Mouse (Mus musculus): ENCODE measurements around the gene Taf5l. TPM values are rescaled to one million over a fixed set of nuclear protein-coding genes. Genes with fewer than 3 reads are reported as not detected.
"Not testable (repeated sequence)": the region's sequence is repeated elsewhere in the genome, so short reads cannot be mapped to it uniquely, and the experiment has no call there.

Taf5l gene
- total and polyA plus RNA-seq, 3 experiments = 86.3 to 88.4 TPM; not detected in 1

DNA sequence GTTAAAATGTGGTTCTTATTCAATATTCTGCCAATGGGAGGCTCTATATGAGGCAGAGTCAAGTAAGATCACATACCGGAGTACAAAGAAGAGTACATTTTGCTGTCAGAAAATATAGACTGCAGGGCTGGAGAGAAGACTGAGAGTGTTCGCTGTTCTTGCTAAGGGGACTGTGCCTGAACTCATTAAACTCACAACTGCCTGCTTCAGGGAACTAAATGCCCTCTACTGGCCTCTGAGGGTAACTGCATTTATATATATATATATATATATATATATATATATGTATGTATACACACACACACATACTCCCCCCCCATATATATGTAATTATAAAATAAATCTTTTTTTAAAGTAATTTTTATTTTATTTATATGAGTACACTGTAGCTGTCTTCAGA lies 54.3 kb downstream of the Taf5l start:
- no peak overlapping the region for H3K27ac ChIP-seq (ENCODE audit: control insufficient read depth, low read depth, low read length)
- TF ChIP-seq TAL1 (IDR thresholded peaks at IDR 0.05; ENCODE audit: low read length) (no peak), SMC3 (IDR thresholded peaks at IDR 0.05; ENCODE audit: low read depth, low read length) (peak; percentile 23), MAX (IDR thresholded peaks at IDR 0.05; ENCODE audit: low read length) (no peak), CTCF (IDR thresholded peaks at IDR 0.05 in 2 of 3, conservative IDR thresholded peaks at IDR 0.05 in 1 of 3; ENCODE audit: control insufficient read depth in 1 of 3, insufficient read depth in 1 of 3, low read depth in 2 of 3, low read length in 3 of 3, poor library complexity in 1 of 3, severe bottlenecking in 1 of 3) (peak; percentile 11 to 42 (median 42); a peak in 2 of 6 replicates)
- H3K27me3 ChIP-seq (ENCODE audit: control insufficient read depth in 1 of 2, insufficient read depth in 2 of 2, low read length in 2 of 2) = no peaks in the 10 kb centered on the region
- no peaks in the 10 kb centered on the region for H3K79me2 ChIP-seq (ENCODE audit: control insufficient read depth, insufficient read depth, low read length, poor library complexity)
- no peak overlapping the region for H3K9ac ChIP-seq (ENCODE audit: control insufficient read depth, low read depth, low read length, poor library complexity, severe bottlenecking)
- H3K9me3 ChIP-seq (replicated peaks; ENCODE audit: insufficient read depth, low read length) = no peaks in the 10 kb centered on the region
- no peaks in the 10 kb centered on the region for H3K4me1 ChIP-seq (ENCODE audit: control insufficient read depth in 1 of 2, insufficient read depth in 2 of 2, low read length in 2 of 2)
- H3K36me3 ChIP-seq (ENCODE audit: control insufficient read depth in 1 of 2, insufficient read depth in 2 of 2, low read length in 2 of 2) = peaks cover 0 to 3% of the 10 kb centered on the region in 2 experiments; a peak in 2 of 4 replicates
- DNase-seq (ENCODE audit: low read depth, low spot score) = peak; percentile 57
- H3K4me3 ChIP-seq (ENCODE audit: control insufficient read depth in 1 of 2, insufficient read depth in 1 of 2, low read depth in 2 of 2, low read length in 2 of 2) = no peak overlapping the region

DNA sequence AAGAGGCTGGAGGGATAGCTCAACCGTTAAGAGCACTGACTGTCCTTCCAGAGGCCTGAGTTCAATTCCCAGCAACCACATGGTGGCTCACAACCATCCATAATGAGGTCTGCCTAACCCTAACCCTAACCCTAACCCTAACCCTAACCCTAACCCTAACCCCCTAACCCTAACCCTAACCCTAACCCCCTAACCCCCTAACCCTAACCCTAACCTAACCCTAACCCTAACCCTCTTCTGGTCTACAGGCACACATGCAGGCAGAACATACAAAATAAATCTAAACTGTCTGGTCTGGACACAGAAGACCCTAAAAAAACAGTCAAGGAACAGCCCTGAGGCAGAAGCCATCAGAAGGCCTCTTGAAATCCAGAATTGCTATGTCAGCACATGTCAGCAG lies 59.8 kb downstream of the Taf5l start:
- H3K27ac ChIP-seq (ENCODE audit: control insufficient read depth, low read depth, low read length) = no peak overlapping the region
- H3K4me1 ChIP-seq (ENCODE audit: control insufficient read depth in 1 of 2, insufficient read depth in 2 of 2, low read length in 2 of 2) = no peaks in the 10 kb centered on the region
- H3K9me3 ChIP-seq (replicated peaks; ENCODE audit: insufficient read depth, low read length) = no peaks in the 10 kb centered on the region
- DNase-seq (ENCODE audit: low read depth, low spot score) = peak; percentile 17
- H3K36me3 ChIP-seq (ENCODE audit: control insufficient read depth in 1 of 2, insufficient read depth in 2 of 2, low read length in 2 of 2) = peaks cover 0 to 2% of the 10 kb centered on the region in 2 experiments; a peak in 1 of 4 replicates
- H3K27me3 ChIP-seq (ENCODE audit: control insufficient read depth in 1 of 2, insufficient read depth in 2 of 2, low read length in 2 of 2) = no peaks in the 10 kb centered on the region
- TF ChIP-seq POLR2AphosphoS2 (IDR thresholded peaks at IDR 0.05; ENCODE audit: low read length) (no peak), POLR2A (IDR thresholded peaks at IDR 0.05; ENCODE audit: control insufficient read depth in 1 of 2, insufficient read depth in 1 of 2, low read depth in 1 of 2, low read length in 2 of 2, poor library complexity in 1 of 2) (no peak), MYC (IDR thresholded peaks at IDR 0.05; ENCODE audit: low read depth, low read length) (no peak), RCOR1 (IDR thresholded peaks at IDR 0.05; ENCODE audit: low read depth, low read length) (no peak), HCFC1 (IDR thresholded peaks at IDR 0.05; ENCODE audit: low read depth, low read length) (no peak), USF1 (IDR thresholded peaks at IDR 0.05; ENCODE audit: low read depth, low read length) (no peak), UBTF (IDR thresholded peaks at IDR 0.05; ENCODE audit: borderline replicate concordance, insufficient read depth, low read depth, low read length) (no peak), ZMIZ1 (IDR thresholded peaks at IDR 0.05; ENCODE audit: low read depth, low read length) (no peak), NELFE (IDR thresholded peaks at IDR 0.05; ENCODE audit: low read depth, low read length) (no peak), TCF12 (IDR thresholded peaks at IDR 0.05; ENCODE audit: low read depth, low read length) (no peak), MYB (IDR thresholded peaks at IDR 0.05; ENCODE audit: low read depth, low read length) (no peak), CTCF (IDR thresholded peaks at IDR 0.05 in 2 of 3, conservative IDR thresholded peaks at IDR 0.05 in 1 of 3; ENCODE audit: control insufficient read depth in 1 of 3, insufficient read depth in 1 of 3, low read depth in 2 of 3, low read length in 3 of 3, poor library complexity in 1 of 3, severe bottlenecking in 1 of 3) (no peak), TAL1 (IDR thresholded peaks at IDR 0.05; ENCODE audit: low read length) (no peak), GABPA (IDR thresholded peaks at IDR 0.05; ENCODE audit: low read depth, low read length) (no peak), TBP (IDR thresholded peaks at IDR 0.05; ENCODE audit: low read depth, low read length) (no peak), ZKSCAN1 (IDR thresholded peaks at IDR 0.05; ENCODE audit: low read depth, low read length) (no peak), CHD1 (IDR thresholded peaks at IDR 0.05; ENCODE audit: low read depth, low read length) (no peak), CHD2 (IDR thresholded peaks at IDR 0.05; ENCODE audit: low read length) (no peak), USF2 (IDR thresholded peaks at IDR 0.05; ENCODE audit: borderline replicate concordance in 1 of 2, insufficient read depth in 1 of 2, low read depth in 1 of 2, low read length in 2 of 2) (no peak), POLR2AphosphoS5 (IDR thresholded peaks at IDR 0.05; ENCODE audit: borderline replicate concordance, low read depth, low read length) (no peak)
- H3K4me3 ChIP-seq (ENCODE audit: control insufficient read depth in 1 of 2, insufficient read depth in 1 of 2, low read depth in 2 of 2, low read length in 2 of 2) = no peak overlapping the region
- H3K79me2 ChIP-seq (ENCODE audit: control insufficient read depth, insufficient read depth, low read length, poor library complexity) = no peaks in the 10 kb centered on the region
- no peak overlapping the region for H3K9ac ChIP-seq (ENCODE audit: control insufficient read depth, low read depth, low read length, poor library complexity, severe bottlenecking)

DNA sequence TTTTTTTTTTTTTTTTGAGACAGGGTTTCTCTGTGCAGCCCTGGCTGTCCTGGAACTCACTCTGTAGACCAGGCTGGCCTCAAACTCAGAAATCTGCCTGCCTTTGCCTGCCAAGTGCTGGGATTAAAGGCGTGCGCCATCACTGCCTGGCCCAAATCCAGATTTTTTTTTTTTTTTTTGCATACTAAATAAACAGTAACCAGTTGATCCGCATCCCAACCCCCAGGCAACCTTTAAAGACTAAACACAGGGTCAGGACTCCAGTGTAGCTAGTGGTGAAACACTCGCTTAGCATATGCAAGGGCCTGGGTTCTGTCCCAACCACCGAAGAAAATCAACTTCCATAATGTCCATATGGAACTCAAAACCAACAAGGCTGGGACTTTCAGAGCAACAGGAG lies 60.6 kb downstream of the Taf5l start:
- not testable (repeated sequence) for H3K27me3 ChIP-seq (ENCODE audit: control insufficient read depth in 1 of 2, insufficient read depth in 2 of 2, low read length in 2 of 2); H3K9me3 ChIP-seq (replicated peaks; ENCODE audit: insufficient read depth, low read length); H3K4me1 ChIP-seq (ENCODE audit: control insufficient read depth in 1 of 2, insufficient read depth in 2 of 2, low read length in 2 of 2); H3K4me3 ChIP-seq (ENCODE audit: control insufficient read depth in 1 of 2, insufficient read depth in 1 of 2, low read depth in 2 of 2, low read length in 2 of 2); H3K79me2 ChIP-seq (ENCODE audit: control insufficient read depth, insufficient read depth, low read length, poor library complexity); H3K9ac ChIP-seq (ENCODE audit: control insufficient read depth, low read depth, low read length, poor library complexity, severe bottlenecking); H3K36me3 ChIP-seq (ENCODE audit: control insufficient read depth in 1 of 2, insufficient read depth in 2 of 2, low read length in 2 of 2); H3K27ac ChIP-seq (ENCODE audit: control insufficient read depth, low read depth, low read length); DNase-seq (ENCODE audit: low read depth, low spot score)
